Mouse (Mus musculus): Measurements from ENCODE around the gene Barx1.

Gene Barx1

DNA sequence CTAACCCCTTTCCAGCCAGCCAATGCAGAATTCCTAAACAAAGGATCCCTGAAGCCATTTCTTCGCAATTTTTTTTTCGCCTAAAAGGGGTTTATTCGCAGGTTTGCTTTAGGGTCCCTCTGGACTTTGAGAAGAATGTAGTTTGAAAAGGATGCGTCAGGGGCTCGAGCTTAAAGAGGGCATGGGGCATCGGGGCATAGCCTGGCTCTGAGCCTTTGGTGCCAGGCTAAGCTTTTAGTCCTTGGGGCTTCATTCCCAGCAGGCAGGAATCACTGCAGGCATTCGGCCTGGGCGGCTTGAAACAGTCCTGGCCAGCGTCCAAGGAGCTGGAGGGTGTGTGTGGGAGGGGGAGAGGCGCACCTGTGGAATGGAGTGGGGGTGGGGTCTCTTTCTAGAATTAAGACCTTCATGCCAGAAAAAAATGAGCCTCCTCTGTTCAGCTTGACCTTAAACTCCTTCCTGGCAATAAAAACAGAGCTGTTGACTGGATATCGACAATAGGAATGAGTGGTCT lies 2.5 kb upstream of the Barx1 start:
- DNase-seq (ENCODE audit: low read depth in 2 of 2, low spot score in 2 of 2) = no peak

DNA sequence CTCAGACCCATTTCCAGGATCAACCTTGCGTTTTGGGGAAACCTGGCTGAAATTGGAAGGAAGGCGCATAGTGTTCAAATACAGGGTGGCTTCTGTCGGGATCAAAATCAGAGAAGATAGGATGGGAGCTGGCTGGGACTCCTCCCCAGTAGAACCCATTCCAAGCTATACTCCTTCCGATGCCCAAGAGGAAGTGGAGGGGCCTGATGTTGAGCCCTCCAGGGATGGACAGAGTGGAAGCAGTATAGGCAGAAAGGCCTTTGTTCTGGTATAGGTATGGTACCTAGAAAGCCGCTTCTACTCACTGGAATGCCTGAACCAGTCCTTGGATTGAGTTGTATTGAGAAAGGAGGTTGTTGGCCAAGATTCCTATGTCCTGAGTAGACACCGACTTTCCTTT lies 2.1 kb upstream of the Barx1 start:
- DNase-seq (ENCODE audit: low read depth in 2 of 2, low spot score in 2 of 2) = no peak

DNA sequence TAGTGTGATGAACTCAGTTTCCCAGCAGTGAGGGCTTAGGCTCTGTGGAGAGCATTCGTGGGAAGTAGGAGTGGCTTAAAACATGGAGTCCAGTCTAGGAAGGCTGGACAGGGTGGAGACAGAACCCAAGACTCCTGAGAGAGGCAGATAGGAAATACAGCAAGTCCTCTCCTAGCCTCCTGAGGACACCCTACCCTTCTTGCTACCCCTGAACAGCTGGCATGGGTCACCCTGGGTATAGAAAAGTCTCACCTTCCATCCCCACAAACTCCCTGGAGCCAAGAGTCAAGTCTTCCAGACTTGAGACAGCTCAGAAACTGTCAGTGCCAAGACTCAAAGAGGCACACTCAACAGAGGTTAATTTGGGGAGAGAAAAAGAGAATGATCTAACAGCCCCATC lies 1.2 kb upstream of the Barx1 start:
- DNase-seq (ENCODE audit: low read depth in 2 of 2, low spot score in 2 of 2) = no peak

DNA sequence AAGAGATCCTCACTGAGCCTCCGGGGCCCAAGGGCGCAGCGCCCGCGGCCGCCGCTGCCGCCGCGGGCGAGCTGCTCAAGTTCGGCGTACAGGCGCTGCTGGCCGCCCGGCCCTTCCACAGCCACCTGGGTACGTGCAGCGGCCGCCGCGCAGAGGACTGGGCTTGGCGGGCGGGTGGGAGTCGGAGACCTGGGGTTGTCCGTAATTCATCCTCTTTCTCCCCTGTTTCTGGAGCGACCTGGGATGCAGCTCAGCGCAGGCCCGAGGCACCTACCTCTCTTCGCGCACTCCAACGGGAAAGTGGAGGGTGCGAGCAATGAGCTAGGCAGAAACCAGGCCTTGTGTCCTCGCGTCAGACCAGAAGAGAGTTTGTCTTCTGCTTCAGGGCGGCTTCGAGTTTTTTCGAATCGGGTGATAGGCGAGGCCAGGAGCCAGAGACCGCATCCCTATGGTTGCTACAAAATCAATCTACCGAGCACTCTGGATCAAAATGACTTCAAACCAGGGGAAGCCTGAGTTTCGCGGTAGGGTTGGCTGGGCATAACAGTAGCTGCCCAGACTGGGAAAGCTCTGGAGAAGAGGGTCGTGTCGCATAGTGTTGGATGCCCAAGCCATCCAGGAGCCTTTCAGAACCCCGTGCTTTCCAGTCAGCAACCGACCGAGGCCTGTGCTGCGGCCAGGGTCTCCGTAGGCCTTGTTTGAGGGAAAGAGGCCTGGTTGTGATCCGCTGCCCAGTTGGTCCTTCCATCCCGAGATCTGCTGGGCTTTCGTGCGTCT lies 601 bp downstream of the Barx1 start:
- no peak for DNase-seq (ENCODE audit: low read depth in 2 of 2, low spot score in 2 of 2)

DNA sequence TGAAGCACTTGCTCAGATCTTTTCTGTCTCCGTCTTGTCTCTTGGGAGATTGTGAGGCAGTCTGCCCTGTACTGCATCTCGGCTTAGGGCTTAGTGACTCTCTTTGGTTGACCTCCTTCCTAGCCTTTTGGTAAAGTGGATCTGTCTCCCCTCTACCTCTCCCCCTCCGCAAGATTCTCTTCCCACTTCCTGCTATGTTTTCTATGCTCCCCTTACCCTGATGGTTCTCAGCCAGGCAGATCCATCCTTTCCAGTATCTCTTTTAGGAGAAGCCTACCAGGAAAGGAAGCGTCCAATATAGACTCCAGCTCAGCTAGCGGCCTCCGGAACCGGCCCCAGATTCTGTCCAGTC lies 1.2 kb downstream of the Barx1 start:
- no peak for DNase-seq (ENCODE audit: low read depth in 2 of 2, low spot score in 2 of 2)

DNA sequence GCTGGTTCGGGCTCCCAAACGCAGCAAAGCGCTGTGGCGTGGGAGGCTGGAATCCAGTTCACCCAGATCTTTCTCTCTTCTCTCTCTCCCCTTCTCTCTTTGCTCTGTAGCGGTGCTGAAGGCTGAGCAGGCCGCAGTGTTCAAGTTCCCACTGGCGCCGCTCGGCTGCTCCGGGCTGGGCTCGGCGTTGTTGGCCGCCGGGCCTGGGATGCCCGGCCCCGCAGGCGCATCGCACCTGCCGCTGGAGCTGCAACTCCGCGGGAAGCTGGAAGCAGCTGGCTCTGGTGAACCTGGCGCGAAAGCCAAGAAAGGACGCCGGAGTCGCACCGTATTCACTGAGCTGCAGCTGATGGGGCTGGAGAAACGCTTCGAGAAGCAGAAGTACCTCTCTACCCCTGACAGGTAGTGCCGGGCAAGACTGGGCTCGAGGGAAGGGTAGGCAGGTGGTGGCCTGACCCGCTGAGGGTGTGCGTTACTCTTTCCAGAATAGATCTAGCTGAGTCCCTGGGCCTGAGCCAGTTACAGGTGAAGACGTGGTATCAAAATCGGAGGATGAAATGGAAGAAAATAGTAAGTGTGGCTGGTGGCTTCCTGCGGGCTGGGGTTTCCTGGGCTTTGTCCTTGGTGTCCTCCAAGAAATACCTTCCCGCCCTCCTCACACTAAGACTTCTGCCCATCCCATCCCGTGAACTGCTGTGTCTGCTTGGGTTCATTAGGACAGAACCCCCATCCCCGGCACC lies 2.3 kb downstream of the Barx1 start:
- DNase-seq (ENCODE audit: low read depth in 2 of 2, low spot score in 2 of 2) = no peak

DNA sequence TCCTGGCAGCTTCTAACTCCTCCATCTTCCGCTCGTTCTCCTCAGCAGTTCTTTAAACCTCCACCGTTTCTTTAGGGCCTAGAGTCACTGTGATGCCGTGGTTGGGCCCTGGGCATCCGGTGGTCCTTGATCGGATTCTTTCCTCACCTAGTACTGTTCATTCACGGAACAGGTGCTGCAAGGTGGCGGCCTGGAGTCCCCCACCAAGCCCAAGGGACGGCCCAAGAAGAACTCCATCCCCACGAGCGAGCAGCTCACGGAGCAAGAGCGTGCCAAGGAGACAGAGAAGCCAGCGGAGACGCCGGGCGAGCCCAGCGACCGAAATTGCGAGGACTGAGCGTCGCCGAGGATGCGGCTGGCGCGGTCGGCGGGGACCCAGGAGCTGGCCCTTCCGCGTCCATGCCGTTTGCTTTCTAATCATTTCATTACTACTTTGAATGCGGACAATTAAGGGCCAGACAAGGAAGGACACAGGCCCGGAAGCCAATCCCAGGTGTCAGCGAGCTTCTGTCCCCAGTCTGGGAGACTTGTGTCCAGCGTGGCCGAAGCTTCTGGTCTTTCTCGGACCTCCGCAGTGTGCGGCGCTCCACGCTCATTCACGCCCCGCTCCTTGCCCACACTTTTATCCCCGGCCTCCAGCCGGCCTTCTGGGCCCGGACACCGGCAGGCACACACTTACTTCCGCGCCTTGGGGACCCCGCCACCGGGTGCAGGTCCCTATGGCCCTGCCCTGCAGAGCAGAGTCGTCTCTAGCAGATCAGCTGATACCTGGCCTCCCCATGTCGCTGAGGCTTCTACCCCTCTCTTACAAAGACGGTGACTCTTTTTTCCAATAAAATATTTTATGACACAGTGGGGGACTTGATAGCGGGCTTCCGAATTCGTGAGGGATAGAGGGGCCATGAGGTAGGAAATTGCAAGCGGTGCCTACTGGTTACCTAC lies 3.1 kb downstream of the Barx1 start:
- DNase-seq (ENCODE audit: low read depth in 2 of 2, low spot score in 2 of 2) = no peak

DNA sequence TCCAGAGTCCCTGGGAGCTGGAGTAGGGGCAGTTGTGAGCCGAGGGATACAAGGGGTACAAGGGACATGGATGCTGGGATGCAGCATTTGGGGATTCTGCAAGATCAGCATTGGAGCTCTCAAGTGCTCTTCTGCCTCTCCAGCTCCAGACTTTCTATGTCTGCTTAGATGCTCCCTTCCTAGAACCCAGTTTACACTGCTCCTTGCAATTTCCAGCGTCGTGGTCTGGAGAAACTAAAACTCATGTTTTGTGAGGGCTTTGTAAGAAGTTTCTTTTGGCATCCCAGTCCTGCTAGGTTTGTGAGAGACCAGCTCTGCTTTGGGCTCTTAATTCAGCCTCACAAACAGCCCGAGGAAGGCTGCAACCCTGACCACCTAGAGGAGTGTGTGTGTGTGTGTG lies 4.7 kb downstream of the Barx1 start:
- DNase-seq (ENCODE audit: low read depth in 2 of 2, low spot score in 2 of 2) = no peak

DNA sequence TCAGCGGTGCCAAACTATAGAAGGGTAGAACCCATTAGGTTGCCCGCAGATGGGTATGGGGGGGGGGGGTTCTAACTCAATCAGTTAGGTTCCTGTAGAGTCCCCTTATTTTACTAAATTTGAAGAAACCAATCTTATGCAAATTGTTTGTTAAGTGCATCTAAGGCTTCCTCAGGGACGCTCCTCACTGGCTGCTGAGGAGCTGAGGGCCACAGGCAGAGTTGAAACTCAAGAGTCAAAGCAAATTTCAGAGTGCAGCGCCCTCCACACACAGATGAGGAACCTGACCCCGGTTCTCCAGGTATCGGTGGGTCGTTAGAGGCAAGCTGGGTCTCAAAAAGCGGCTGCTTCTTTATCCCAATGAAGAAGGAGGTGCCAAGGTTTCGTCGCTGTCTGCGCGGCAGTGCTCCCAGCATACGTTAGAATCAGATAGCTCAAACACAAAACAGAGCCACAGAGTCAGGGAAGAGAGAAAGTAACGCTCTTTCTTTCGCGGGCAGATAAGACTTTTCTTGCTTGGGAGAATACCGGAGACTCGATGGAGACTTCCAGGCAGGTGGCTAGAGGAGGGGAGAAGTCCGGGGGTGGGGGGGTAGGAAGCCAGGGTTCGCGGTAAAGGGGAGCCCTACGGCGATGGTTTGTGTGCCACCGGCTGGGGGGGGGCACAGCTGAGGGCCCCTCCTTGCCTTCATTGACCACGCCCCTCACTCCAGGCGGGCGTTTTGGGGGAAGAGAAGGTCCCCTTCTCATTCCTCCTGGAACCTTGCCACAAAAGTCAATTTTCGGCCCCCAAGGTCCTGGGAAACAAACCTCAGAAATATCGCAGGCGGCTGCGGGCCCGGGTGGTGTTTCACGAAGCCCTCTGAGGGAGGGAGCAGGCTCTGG lies 5.5 kb downstream of the Barx1 start:
- no peak for DNase-seq (ENCODE audit: low read depth in 2 of 2, low spot score in 2 of 2)

DNA sequence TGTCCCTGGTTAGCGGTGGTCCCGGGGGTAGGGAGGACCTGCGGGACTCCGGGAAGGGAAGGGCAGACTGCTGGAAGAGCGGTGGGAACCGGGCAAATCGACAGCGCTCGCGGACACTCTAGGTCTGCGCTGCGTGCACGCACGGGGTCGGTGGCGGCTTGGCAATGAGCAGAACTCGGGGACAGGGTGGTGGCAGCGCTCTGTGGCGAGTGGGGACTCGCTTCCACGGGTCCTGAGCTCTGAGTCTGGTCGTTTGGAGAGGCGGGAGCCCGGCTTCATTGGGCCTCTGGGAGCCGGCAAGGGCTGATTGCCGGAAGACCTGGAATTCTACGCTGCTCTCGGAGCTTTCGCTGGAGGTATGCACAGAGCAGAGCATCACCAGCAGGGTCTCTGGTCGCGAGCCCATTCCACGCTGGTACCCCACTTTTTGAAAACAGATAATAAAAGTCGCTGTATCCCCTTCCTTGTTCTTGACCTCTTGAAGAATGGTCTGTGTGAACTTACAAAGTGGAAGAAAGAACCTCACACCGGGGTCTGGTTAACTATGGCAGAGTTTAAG lies 6.3 kb downstream of the Barx1 start:
- DNase-seq (ENCODE audit: low read depth in 2 of 2, low spot score in 2 of 2) = no peak

DNA sequence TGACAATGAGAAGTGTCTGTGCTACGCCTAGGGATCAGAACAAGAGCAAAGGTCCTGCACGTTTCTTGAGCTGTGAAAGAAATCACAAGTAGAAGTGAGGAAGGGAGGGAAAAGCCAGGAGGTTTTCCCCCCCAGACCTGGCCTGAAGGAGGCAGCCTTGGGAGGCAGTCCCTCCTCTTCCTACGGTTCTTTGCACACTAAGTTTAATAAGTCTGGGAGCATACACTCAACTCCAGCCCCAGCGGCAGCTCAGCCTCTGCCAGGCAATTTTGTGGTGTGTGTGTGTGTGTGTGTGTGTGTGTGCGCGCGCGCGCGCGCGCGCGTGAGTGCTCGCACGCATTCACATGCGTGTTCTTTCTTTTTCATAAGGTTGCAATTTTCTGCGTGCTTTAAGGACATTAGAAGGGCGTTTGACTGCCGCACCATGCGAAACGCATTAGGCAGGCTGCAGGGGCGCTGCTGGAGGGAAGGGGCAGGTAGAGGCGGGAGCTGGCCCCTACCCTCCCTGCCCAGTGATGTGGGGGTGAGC lies 9.6 kb downstream of the Barx1 start:
- no peak for DNase-seq (ENCODE audit: low read depth in 2 of 2, low spot score in 2 of 2)

DNA sequence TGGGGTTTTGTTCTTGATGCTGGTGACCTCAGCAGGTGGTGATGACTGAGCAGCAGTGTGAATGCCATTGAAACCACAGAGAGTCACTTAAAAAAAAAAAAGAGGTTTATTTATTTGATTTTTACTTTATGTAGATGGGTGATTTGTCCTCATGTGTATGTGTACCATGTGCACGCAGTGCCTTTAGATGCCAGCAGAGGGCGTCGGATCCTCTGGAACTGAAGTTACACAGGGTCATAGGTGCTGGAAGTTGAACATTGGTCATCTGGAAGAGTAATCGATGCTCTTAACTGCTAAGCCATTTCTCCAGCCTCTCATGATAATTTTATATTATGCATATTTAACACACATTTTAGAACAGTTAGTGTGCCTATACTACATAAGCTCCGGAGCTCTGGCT lies 11.8 kb downstream of the Barx1 start:
- no peak for DNase-seq (ENCODE audit: low read depth in 2 of 2, low spot score in 2 of 2)

DNA sequence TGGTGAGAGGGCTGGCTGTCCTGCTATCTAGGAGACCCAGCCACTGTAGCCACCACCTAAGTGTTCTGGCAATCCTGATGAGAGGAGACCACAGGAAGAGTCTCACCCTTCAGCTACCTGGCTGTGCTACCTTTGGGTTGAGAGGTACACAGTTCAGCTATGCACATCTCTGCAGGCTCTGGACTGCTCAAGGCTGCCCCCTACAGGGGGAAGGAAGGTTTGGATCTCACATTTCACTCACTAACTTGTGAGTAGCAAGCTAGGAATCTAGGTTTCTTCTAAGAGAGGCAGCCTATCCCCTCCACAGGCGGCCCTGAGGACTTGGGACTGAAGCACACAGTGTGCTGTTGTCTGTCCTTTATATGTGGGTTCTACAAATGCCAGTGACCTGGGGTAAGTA lies 16.6 kb downstream of the Barx1 start:
- DNase-seq (ENCODE audit: low read depth in 2 of 2, low spot score in 2 of 2) = no peak

DNA sequence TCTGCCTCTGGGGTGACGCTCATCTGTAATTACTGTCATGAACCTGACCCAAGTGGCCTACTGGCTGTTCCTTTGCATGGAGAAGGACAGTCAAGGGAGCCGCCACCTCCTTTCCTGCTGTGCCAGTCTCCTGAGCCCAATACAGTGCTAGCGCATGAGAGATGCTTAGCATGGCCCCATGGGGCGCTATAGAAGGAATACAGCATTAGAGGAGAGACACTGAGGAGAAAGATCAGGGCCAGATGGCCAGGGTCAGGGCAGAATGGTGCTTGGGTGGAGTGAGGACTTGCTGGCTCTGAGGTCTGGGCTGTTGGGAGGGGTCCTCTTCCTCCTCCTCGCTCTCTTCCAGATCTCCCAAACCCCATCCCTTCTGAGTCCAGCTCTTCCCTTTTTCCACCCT lies 23.9 kb downstream of the Barx1 start:
- DNase-seq (ENCODE audit: low read depth in 2 of 2, low spot score in 2 of 2) = no peak

DNA sequence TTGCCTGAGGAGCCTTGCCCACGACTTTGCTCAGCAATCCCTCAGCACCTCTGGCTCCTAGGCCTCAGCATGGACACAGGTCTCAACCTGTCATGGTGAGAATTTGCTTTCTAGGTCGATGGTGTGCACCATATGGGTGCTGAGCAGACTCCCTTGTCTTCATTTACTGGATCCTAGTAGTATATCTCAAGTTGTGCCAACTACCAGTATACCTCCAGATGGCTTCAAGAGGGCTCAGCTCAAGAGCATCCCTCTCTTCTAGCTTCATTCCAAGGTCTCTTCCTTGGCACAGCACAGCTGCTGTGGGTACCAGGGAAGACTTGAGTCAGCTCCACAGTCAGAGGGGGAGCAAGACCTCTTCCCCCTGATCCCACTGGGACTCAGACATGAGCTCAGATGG lies 29.2 kb downstream of the Barx1 start:
- no peak for DNase-seq (ENCODE audit: low read depth in 2 of 2, low spot score in 2 of 2)

DNA sequence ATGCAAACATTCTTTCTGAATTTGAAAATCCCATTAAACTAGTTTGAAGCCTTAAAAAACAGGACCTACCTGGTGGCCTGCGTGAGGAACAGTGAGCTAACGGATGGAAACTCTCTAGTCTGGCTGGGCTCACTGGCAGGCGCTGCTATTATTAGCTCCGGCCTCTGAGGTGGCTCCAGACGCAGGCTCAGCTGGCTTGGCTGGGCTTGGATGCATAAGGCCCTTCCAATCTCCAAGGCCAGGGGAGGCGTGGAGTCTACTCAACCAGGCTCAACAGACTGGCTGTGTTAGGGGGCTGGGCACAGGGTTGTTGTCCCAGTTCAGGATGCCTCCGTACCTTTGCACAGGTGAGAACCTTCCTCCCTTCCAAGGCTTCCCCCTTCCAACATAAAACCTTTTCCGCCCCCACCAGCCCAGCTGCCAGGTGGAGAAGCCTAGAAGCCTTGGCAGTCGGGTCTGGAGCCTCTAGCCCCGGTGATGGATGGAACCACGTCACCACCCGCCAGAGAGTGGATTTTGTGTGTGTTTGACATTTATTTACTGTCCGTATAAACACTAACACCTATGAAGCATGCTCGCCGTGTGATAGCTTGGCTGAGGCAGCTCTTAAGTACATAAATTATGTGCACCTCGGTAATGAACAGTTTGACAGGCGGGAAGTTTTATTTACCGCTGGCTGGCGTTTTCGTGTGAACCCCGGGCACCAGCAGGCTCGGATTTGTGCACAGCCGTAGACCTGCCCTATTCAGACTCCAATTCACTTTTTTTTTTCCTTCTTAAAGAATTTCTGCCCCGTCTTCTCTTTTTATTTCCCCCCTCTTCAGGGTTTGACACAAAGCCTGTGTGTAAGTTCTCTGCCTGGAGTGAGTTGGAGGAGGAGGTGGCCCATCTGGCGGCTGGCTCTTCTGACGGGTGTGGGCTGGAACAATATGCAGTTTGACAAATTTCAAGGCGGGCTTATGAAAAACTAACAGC lies 31.6 kb downstream of the Barx1 start:
- no peak for DNase-seq (ENCODE audit: low read depth in 2 of 2, low spot score in 2 of 2)

DNA sequence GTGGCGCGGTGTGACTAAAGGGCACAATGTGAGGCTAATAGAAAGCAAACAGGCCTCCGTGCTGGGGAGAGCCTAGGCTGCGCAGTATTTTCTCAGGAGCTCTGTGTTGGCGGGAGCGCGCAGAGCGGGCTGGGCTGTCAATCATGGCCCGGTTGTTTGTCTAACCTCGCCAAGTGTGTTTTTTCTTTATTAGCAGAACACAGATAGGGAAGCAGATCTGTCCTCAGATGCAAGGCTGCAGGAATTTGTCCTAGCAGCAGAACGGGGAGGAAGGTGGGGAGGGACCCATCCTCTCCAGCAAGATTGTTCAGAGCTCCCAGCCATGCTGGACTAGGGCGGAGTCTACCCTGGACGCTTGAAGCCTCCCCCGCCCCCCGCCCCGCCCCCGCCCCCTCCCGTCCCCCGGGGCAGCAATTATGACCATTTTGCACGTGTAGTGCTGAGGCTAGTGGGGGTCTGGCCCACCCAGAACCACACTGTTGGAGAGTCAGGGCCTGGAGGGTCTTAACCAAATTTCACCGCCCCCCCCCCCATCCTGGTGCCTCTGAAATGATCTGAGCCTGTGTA lies 43.7 kb downstream of the Barx1 start:
- no peak for DNase-seq (ENCODE audit: low read depth in 2 of 2, low spot score in 2 of 2)

DNA sequence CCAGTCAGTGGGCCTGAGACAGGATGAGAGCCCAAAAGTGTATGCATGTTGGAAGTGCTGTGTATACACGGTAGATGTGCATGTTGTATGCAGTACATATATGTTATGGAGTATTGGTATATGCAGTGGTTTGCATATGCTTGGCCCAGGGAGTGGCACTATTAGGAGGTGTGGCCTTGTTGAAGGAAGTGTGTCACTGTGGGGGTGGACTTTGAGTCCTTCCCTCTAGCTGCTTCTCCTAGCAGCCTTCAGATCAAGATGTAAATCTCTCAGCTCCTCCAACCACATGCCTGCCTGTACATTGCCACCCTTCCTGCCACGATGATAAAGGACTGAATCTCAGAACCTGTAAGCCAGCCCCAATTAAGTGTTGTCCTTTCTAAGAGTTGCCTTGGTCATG lies 49.9 kb downstream of the Barx1 start:
- no peak for DNase-seq (ENCODE audit: low read depth in 2 of 2, low spot score in 2 of 2)

DNA sequence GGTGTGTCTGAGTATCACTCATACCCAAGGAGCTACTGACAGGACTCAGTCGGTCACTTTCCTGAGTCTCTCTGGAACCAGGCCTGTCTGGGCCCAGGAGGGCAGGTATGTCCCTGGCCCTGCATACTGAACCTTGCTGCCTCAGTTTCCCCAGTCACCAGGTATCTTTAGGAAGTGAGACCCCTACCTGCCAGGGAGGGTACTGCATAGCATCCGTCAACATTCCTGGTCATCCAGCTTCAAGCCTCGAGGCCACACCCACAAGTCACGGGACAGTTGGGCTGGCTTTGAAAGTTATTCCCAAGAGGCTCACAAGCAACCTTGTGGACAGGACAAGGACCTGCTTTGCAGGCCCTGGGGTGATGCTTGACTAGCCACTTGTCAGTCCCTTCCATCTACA lies 53.3 kb downstream of the Barx1 start:
- DNase-seq (ENCODE audit: low read depth in 2 of 2, low spot score in 2 of 2) = no peak

Measured in CD8-positive naive resting alpha-beta T cell, adult 2 months (primary cell).